Mouse (Mus musculus): ENCODE measurements at regions not wholly inside any gene's neighbourhood (a gene's known extent, or its start where the extent isn't known, plus 50 kb on each side); places are given as distances from the start of the nearest gene placed in this dataset.

DNA sequence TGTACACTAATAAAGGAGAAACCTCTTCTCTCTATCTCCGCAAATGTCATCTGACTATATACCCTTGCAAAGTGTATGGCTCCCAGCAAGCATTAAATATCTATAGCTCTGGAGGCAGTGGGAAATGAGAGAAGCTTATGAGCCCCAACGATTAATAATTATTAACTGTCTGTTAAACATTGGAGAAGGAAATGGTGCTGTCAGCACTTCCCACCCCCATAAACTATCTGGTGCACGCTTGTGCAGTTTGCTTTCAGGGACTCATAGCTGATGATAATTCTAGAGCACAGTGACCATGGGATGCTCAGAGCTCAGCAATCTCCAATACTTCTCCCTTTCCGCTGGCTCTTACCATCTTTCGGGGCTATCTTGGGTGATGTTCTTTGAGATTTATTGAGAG is 541.2 kb downstream of the Grxcr1 start:
- no peaks in the 10 kb centered on the region for H3K9me3 ChIP-seq
- H3K27ac ChIP-seq (replicated peaks) = no peak overlapping the region
- H3K36me3 ChIP-seq = no peaks in the 10 kb centered on the region
- H3K9ac ChIP-seq (replicated peaks) = no peak overlapping the region
- H3K4me2 ChIP-seq (replicated peaks) = no peak overlapping the region
- no peak overlapping the region for H3K4me3 ChIP-seq
- WGBS = 94% methylated on average over 5 of the region's 5 CpGs
- H3K27me3 ChIP-seq = no peaks in the 10 kb centered on the region
- ATAC-seq (ENCODE audit: low FRiP score, low read depth) = no peak
- H3K4me1 ChIP-seq = no peaks in the 10 kb centered on the region

- H3K4me1 ChIP-seq = no peaks in the 10 kb centered on the region
- no peaks in the 10 kb centered on the region for H3K36me3 ChIP-seq
- no peak overlapping the region for H3K4me3 ChIP-seq
- H3K27me3 ChIP-seq = no peaks in the 10 kb centered on the region
- no peak overlapping the region for H3K27ac ChIP-seq (replicated peaks)
- no peak for ATAC-seq (ENCODE audit: low FRiP score, low read depth)
- no peak overlapping the region for H3K9ac ChIP-seq (replicated peaks)
- H3K9me3 ChIP-seq = no peaks in the 10 kb centered on the region
- H3K4me2 ChIP-seq (replicated peaks) = no peak overlapping the region
Measured at GRCm38 (mm10) chr5:68575827-68576226, 544.2 kb downstream of the Grxcr1 start.

DNA sequence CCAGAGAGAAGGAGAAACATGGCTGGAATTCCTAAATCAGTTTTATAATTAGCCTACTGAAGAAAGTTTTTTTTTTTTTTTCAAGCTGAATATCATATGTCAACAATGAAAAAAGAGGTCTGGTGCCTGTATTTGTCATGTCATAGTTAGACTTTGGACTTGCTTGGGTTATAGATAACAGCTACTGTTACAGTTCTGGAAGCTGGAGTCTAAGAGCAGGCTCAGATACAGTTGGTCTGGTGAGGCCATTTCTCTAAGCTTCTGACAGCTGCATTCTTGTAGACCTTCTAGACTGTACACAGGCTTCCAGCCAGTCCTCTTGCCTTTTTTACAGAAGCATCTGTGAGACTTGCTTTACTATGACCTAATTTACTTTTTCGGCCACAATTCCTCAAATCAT is 546.9 kb downstream of the Grxcr1 start:
- Histone ChIP-seq H3K27ac (replicated peaks) (no peak overlapping the region), H3K27me3 (no peaks in the 10 kb centered on the region), H3K4me2 (replicated peaks) (no peak overlapping the region), H3K36me3 (no peaks in the 10 kb centered on the region), H3K4me3 (no peak overlapping the region), H3K9ac (replicated peaks) (no peak overlapping the region), H3K4me1 (no peaks in the 10 kb centered on the region), H3K9me3 (no peaks in the 10 kb centered on the region)
- ATAC-seq (ENCODE audit: low FRiP score, low read depth) = no peak
- 74% methylated on average over 1 of the region's 1 CpGs for WGBS

GRCm38 (mm10) chr5:68592423-68592822 is 560.8 kb downstream of the Grxcr1 start:
- H3K36me3 ChIP-seq = no peaks in the 10 kb centered on the region
- H3K27ac ChIP-seq (replicated peaks) = no peak overlapping the region
- H3K4me2 ChIP-seq (replicated peaks) = no peak overlapping the region
- no peak overlapping the region for H3K9ac ChIP-seq (replicated peaks)
- H3K9me3 ChIP-seq = no peaks in the 10 kb centered on the region
- H3K4me3 ChIP-seq = no peak overlapping the region
- H3K27me3 ChIP-seq = no peaks in the 10 kb centered on the region
- H3K4me1 ChIP-seq = no peaks in the 10 kb centered on the region
- WGBS = 83% methylated on average over 3 of the region's 3 CpGs
- no peak for ATAC-seq (ENCODE audit: low FRiP score, low read depth)

DNA sequence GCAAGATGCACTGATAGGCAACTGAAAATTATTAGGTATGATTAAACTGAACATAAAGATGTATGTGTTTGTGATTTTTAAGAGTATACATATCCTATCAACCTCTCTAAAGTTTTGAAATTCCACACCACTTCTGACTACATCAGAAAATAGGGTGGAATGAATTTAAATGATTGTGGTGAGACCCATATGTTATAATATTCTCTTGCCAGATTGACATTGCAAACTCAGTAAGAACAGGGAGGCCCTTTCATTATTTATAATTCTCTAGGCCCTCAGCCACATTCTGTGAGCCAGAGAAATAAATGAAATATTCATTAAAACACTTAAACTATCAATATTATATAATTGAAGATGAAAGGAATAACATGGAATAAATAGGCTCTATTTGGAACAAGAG is 586.8 kb downstream of the Grxcr1 start:
- no peak overlapping the region for H3K27ac ChIP-seq (replicated peaks)
- ATAC-seq (ENCODE audit: low FRiP score, low read depth) = no peak

DNA sequence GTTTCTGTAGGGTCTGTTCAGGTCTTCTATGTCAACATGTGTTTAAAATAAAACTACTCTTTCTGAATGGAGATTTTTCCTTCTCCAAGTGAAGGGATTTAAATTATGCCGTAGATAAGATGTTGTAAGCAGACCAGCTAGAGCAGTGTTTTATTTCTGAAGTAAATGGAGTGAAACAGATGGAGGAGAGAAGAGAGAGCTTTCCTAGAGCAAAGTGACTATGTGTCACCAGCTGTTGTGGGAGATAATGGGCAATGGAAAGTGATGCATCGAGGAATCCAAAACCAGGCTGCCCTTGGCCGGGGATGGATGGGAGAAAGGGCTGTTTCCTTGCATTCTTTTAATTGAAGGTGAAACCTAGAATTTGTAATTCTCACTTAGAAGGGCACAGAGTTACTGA is 603.8 kb downstream of the Grxcr1 start:
- WGBS = 91% methylated on average over 3 of the region's 3 CpGs
- no peaks in the 10 kb centered on the region for H3K9me3 ChIP-seq
- no peak for ATAC-seq (ENCODE audit: low FRiP score, low read depth)
- H3K36me3 ChIP-seq = no peaks in the 10 kb centered on the region
- H3K9ac ChIP-seq (replicated peaks) = no peak overlapping the region
- H3K27ac ChIP-seq (replicated peaks) = no peak overlapping the region
- no peak overlapping the region for H3K4me2 ChIP-seq (replicated peaks)
- H3K27me3 ChIP-seq = no peaks in the 10 kb centered on the region
- no peak overlapping the region for H3K4me3 ChIP-seq
- H3K4me1 ChIP-seq = no peaks in the 10 kb centered on the region

More for the DNA sequence above, 586.8 kb downstream of the Grxcr1 start:
- Histone ChIP-seq H3K9ac (replicated peaks) (no peak overlapping the region), H3K4me2 (replicated peaks) (no peak overlapping the region), H3K4me1 (no peaks in the 10 kb centered on the region), H3K4me3 (no peak overlapping the region), H3K27me3 (no peaks in the 10 kb centered on the region), H3K9me3 (no peaks in the 10 kb centered on the region), H3K36me3 (no peaks in the 10 kb centered on the region)

- no peaks in the 10 kb centered on the region for H3K4me1 ChIP-seq
- H3K9ac ChIP-seq (replicated peaks) = no peak overlapping the region
- no peaks in the 10 kb centered on the region for H3K9me3 ChIP-seq
- no peak for ATAC-seq (ENCODE audit: low FRiP score, low read depth)
- H3K27ac ChIP-seq (replicated peaks) = no peak overlapping the region
- H3K27me3 ChIP-seq = no peaks in the 10 kb centered on the region
- 88% methylated on average over 3 of the region's 3 CpGs for WGBS
- H3K4me3 ChIP-seq = no peak overlapping the region
- H3K4me2 ChIP-seq (replicated peaks) = no peak overlapping the region
- no peaks in the 10 kb centered on the region for H3K36me3 ChIP-seq
Measured at GRCm38 (mm10) chr5:68672834-68673233, 641.2 kb downstream of the Grxcr1 start.

DNA sequence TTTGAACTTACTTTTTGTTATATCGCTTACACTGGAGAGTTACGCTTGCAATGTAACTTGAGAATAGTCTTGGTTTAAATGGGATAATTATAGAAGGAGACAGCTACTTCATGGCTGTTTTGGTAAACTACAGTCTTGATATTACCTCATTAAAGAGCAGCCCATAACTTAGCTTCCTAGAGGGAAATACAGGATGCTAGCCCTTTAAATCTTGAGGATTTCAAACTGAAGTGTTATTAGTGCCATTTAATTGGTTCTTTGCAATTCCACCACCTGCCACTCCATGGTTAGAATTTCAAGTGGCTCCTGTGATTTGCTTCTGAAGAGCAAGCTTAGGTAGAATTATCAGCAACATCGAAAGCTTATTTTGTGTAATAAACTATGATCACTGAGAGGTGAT is 640.1 kb downstream of the Kctd8 start:
- Histone ChIP-seq H3K9ac (replicated peaks) (no peak overlapping the region), H3K27ac (replicated peaks) (no peak overlapping the region), H3K27me3 (no peaks in the 10 kb centered on the region), H3K36me3 (no peaks in the 10 kb centered on the region), H3K4me1 (no peaks in the 10 kb centered on the region), H3K9me3 (no peaks in the 10 kb centered on the region), H3K4me2 (replicated peaks) (no peak overlapping the region), H3K4me3 (no peak overlapping the region)
- ATAC-seq (ENCODE audit: low FRiP score, low read depth) = peak; percentile 61
- 38% methylated on average over 3 of the region's 3 CpGs for WGBS

DNA sequence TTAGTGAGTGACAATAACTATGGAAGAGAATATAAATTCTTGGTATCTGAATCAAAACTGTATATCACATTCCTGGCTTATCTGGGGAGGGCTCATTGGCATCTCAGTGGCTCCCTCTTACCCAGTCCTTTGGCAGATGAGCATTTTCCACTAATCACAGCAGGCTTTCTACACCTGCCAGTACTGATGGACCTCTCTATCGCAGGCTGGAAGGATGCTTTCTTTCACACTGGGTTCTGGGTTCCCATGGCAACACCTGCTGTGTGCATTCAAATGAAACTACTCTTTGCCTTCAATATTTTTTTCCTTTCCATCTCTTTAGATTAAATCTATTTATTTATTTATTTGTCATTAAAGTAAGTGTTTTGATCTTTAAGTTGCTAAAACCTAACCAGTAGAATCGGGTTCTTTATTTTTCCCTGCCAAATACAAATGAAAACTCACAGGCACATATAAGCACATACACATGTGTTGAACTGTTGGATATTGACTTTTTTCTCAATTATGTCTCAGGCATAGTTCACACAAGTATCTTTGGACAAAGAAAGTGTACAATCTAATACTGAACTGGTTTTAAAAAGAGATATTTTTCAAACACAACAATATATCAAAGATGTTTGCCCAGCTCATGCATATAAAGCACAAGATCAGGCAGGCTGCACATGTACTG is 635.9 kb downstream of the Kctd8 start:
- H3K27me3 ChIP-seq = no peaks in the 10 kb centered on the region
- peak; percentile 73 for ATAC-seq (ENCODE audit: low FRiP score, low read depth)
- no peak overlapping the region for H3K4me3 ChIP-seq
- H3K27ac ChIP-seq (replicated peaks) = 0 out of 2 replicates have a peak overlapping the region, but pooled peaks have one; percentile 15
- no peaks in the 10 kb centered on the region for H3K36me3 ChIP-seq
- H3K4me1 ChIP-seq = no peaks in the 10 kb centered on the region
- no peak overlapping the region for H3K9ac ChIP-seq (replicated peaks)
- H3K9me3 ChIP-seq = no peaks in the 10 kb centered on the region
- 50% methylated on average over 2 of the region's 2 CpGs for WGBS
- no peak overlapping the region for H3K4me2 ChIP-seq (replicated peaks)

DNA sequence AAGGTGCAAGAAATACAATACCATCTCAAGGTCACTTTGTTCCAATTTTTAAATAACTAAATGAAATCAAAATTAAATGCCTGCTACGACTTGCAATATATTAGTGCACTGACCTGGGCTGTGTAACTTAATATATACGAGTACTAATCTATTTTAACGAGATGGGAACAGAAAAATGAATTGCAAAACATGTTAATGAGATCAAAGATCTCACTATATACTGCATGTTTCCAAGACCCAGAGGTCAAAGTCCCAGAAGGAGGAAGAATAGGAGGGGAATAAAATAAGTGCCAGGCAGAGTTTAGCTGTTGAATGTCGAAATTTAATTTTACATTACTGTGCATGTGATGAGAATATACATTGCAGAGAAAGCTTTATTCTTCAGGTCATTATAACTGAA is 614.7 kb downstream of the Kctd8 start:
- 66% methylated on average over 4 of the region's 4 CpGs for WGBS
- ATAC-seq (ENCODE audit: low FRiP score, low read depth) = no peak
- Histone ChIP-seq H3K27me3 (no peaks in the 10 kb centered on the region), H3K36me3 (no peaks in the 10 kb centered on the region), H3K9ac (replicated peaks) (no peak overlapping the region), H3K4me2 (replicated peaks) (no peak overlapping the region), H3K27ac (replicated peaks) (no peak overlapping the region), H3K4me3 (no peak overlapping the region), H3K4me1 (no peaks in the 10 kb centered on the region), H3K9me3 (no peaks in the 10 kb centered on the region)

GRCm38 (mm10) chr5:68735186-68735585 is 606.3 kb downstream of the Kctd8 start:
- no peak for ATAC-seq (ENCODE audit: low FRiP score, low read depth)
- Histone ChIP-seq H3K9me3 (no peaks in the 10 kb centered on the region), H3K4me1 (no peaks in the 10 kb centered on the region), H3K27ac (replicated peaks) (no peak overlapping the region), H3K36me3 (no peaks in the 10 kb centered on the region), H3K27me3 (no peaks in the 10 kb centered on the region), H3K4me3 (no peak overlapping the region), H3K9ac (replicated peaks) (no peak overlapping the region), H3K4me2 (replicated peaks) (no peak overlapping the region)
- WGBS = 31% methylated on average over 5 of the region's 5 CpGs

DNA sequence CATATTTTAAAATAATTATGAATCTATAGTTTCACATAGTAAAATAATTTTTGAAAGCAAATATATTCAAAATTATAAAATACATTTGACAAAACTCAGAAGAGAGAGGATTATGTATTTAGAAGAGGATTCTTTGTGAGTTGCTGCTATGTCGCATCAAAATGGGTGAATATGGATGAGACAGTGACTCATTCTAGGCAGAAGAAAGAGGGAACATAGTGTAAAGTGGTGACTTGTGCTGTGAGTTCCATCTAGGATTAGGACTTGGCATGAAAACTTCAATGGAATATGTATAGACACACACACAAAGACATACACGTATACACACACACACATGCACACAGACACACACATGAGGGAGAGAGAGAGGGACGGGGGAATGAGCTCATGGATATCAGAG is 591.0 kb downstream of the Kctd8 start:
- no peak overlapping the region for H3K4me2 ChIP-seq (replicated peaks)
- no peaks in the 10 kb centered on the region for H3K4me1 ChIP-seq
- WGBS = 92% methylated on average over 3 of the region's 3 CpGs
- H3K4me3 ChIP-seq = no peak overlapping the region
- H3K36me3 ChIP-seq = no peaks in the 10 kb centered on the region
- ATAC-seq (ENCODE audit: low FRiP score, low read depth) = no peak
- H3K9ac ChIP-seq (replicated peaks) = no peak overlapping the region
- no peaks in the 10 kb centered on the region for H3K9me3 ChIP-seq
- H3K27ac ChIP-seq (replicated peaks) = no peak overlapping the region
- H3K27me3 ChIP-seq = no peaks in the 10 kb centered on the region

DNA sequence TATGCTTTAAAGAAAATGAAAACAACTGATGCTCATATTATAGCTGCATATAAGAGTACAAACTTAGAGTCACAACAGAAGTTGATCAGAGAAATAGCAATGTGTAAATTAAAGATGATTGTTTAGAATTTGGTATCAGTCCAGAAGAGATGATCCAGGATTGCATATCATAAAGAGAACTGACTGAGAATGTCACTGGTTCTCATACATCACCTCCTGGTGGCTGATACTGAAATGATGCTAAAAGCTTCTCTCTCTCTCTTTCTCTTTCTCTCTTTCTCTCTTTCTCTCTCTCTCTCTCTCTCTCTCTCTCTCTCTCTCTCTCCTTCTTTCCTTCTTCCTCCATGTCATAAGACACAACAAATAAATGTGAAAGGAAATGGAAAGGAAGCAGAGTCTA is 588.5 kb downstream of the Kctd8 start:
- Histone ChIP-seq H3K4me1 (no peaks in the 10 kb centered on the region), H3K4me2 (replicated peaks) (no peak overlapping the region), H3K27me3 (no peaks in the 10 kb centered on the region), H3K9me3 (no peaks in the 10 kb centered on the region), H3K4me3 (no peak overlapping the region), H3K36me3 (no peaks in the 10 kb centered on the region), H3K27ac (replicated peaks) (no peak overlapping the region), H3K9ac (replicated peaks) (no peak overlapping the region)
- ATAC-seq (ENCODE audit: low FRiP score, low read depth) = no peak

All from midbrain, embryonic 12.5 days (tissue).